Mouse (Mus musculus): ENCODE results near the gene Sugct. TPM values are rescaled to one million over a fixed set of nuclear protein-coding genes. Genes with fewer than 3 reads are reported as not detected.

The Sugct gene
- total and polyA plus RNA-seq, 2 experiments from 2014 or later = 1.3 to 4.4 TPM

DNA sequence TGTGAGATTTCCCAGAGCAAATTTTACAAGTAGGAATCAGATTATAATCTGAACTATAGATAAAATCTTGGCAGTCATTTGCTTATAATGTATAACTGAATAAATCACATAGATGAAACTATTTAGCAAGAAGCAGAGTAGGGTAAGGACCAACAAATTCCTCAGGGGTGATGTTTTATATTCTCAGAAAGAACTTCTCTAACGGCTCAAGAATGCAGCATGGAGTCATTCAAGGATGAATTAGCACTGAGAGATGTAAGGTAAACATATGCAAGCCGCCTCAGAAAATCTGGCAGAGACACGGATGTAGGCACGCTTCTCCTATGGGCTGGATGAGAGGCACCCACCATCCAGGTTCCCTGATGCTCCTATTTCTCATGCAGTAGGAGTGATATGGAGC, 368.5 kb downstream of the Sugct start:
- no peak for ATAC-seq (ENCODE audit: insufficient read depth, low read depth)
- no peak overlapping the region for H3K4me2 ChIP-seq (ENCODE audit: low read depth, low read length)
- no peak overlapping the region for H3K4me3 ChIP-seq (ENCODE audit: low read depth, low read length)
- TF ChIP-seq CTCF (IDR thresholded peaks at IDR 0.05; ENCODE audit: low read depth) (no peak), EP300 (IDR thresholded peaks at IDR 0.05; ENCODE audit: low read depth) (no peak)
- H3K9me3 ChIP-seq (replicated peaks; ENCODE audit: control insufficient read depth, low read length) = no peaks in the 10 kb centered on the region
- no peaks in the 10 kb centered on the region for H3K36me3 ChIP-seq (replicated peaks; ENCODE audit: control insufficient read depth, insufficient read depth, low read length)
- H3K4me1 ChIP-seq (ENCODE audit: control insufficient read depth, insufficient read depth) = no peaks in the 10 kb centered on the region
- 76% methylated on average over 4 of the region's 4 CpGs for WGBS
- no peak overlapping the region for H3K9ac ChIP-seq (replicated peaks; ENCODE audit: low read depth, low read length)
- DNase-seq (ENCODE audit: low spot score) = no peak
- H3K27ac ChIP-seq (ENCODE audit: low read depth) = no peak overlapping the region
- no peaks in the 10 kb centered on the region for H3K27me3 ChIP-seq (ENCODE audit: control insufficient read depth, insufficient read depth, low read length)

DNA sequence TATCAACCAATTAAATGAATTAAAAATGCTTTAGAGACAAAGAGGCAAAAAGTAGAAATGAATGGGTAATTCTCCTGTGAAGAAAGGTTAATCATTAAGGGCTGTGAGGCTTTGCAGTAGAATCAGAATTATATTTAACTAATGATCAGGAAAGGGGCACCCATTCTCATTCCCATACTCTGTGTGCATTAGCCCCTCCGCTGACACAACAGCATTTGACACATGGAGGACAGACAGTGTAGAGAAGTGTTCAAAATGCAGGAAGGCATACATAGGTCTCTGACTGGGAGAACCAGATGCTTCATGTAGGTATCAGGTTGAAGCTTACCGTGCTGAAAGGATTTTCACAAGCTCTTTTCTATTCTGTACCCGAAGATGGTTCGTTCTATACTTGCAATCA, 393.8 kb downstream of the Sugct start:
- Histone ChIP-seq H3K9me3 (replicated peaks; ENCODE audit: control insufficient read depth, low read length) (no peaks in the 10 kb centered on the region), H3K27me3 (ENCODE audit: control insufficient read depth, insufficient read depth, low read length) (no peaks in the 10 kb centered on the region), H3K4me2 (ENCODE audit: low read depth, low read length) (no peak overlapping the region), H3K27ac (ENCODE audit: low read depth) (no peak overlapping the region), H3K9ac (replicated peaks; ENCODE audit: low read depth, low read length) (no peak overlapping the region), H3K36me3 (replicated peaks; ENCODE audit: control insufficient read depth, insufficient read depth, low read length) (no peaks in the 10 kb centered on the region), H3K4me1 (ENCODE audit: control insufficient read depth, insufficient read depth) (peaks cover 3% of the 10 kb centered on the region; the same call in 1 of the 2 replicates), H3K4me3 (ENCODE audit: low read depth, low read length) (no peak overlapping the region)
- WGBS = 79% methylated on average over 4 of the region's 4 CpGs
- no peak for ATAC-seq (ENCODE audit: insufficient read depth, low read depth)
- TF ChIP-seq EP300 (IDR thresholded peaks at IDR 0.05; ENCODE audit: low read depth) (no peak), CTCF (IDR thresholded peaks at IDR 0.05; ENCODE audit: low read depth) (no peak)
- DNase-seq (ENCODE audit: low spot score) = no peak

DNA sequence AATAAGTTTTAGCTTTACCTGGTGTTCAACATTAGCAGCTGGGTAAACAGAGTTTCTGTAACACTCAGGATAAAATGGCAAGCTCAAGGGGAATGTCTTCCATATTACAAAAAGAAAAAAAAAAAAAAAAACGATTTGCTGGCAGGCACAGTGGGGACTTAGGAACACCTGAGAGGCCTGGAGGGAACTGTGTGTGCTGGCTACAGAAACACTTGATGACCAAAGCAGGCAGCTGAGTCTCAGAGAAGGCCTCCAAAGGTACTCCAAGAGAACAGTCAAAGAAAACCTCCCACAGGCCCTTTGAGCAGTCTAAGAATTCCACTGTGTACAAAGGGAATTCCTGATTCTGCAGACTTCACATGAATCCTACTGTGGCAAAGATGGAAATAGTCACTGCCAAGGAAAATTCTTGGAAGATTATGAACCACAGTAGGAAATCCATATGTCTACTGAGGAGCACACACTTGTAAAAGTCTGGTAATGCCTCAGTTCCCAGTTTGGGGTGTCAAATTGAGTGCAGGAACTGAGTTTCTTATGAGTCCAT, 397.8 kb downstream of the Sugct start:
- Histone ChIP-seq H3K4me2 (ENCODE audit: low read depth, low read length) (no peak overlapping the region), H3K36me3 (replicated peaks; ENCODE audit: control insufficient read depth, insufficient read depth, low read length) (no peaks in the 10 kb centered on the region), H3K4me3 (ENCODE audit: low read depth, low read length) (no peak overlapping the region), H3K27me3 (ENCODE audit: control insufficient read depth, insufficient read depth, low read length) (no peaks in the 10 kb centered on the region), H3K27ac (ENCODE audit: low read depth) (no peak overlapping the region), H3K4me1 (ENCODE audit: control insufficient read depth, insufficient read depth) (peaks cover 3% of the 10 kb centered on the region; the same call in 1 of the 2 replicates), H3K9me3 (replicated peaks; ENCODE audit: control insufficient read depth, low read length) (no peaks in the 10 kb centered on the region), H3K9ac (replicated peaks; ENCODE audit: low read depth, low read length) (no peak overlapping the region)
- TF ChIP-seq EP300 (IDR thresholded peaks at IDR 0.05; ENCODE audit: low read depth) = no peak
- no peak for TF ChIP-seq CTCF (IDR thresholded peaks at IDR 0.05; ENCODE audit: low read depth)
- DNase-seq (ENCODE audit: low spot score) = no peak
- 44% methylated on average over 1 of the region's 1 CpGs for WGBS
- ATAC-seq (ENCODE audit: insufficient read depth, low read depth) = no peak

DNA sequence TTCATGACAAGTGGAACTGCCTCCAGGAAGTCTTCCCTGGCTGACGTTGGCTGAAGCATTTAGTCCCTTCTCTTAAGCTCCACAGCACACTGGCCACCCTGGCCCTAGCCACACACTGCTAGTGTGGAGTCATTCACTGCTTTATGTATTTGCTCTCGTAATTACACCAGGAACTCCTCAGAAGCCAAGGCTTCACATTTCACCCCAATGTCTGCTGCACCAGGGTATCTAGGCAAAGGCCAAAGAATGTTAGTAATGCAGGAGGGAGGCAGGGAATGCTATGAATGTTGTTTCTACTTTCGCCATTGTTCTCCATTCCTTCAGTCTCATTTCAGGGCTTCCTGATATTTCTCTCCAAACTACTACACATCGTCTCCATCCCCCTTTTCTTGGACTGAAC, 398.4 kb downstream of the Sugct start:
- Histone ChIP-seq H3K9me3 (replicated peaks; ENCODE audit: control insufficient read depth, low read length) (no peaks in the 10 kb centered on the region), H3K9ac (replicated peaks; ENCODE audit: low read depth, low read length) (no peak overlapping the region), H3K27me3 (ENCODE audit: control insufficient read depth, insufficient read depth, low read length) (no peaks in the 10 kb centered on the region), H3K27ac (ENCODE audit: low read depth) (no peak overlapping the region), H3K4me2 (ENCODE audit: low read depth, low read length) (no peak overlapping the region), H3K4me1 (ENCODE audit: control insufficient read depth, insufficient read depth) (peaks cover 3% of the 10 kb centered on the region; the same call in 1 of the 2 replicates), H3K36me3 (replicated peaks; ENCODE audit: control insufficient read depth, insufficient read depth, low read length) (no peaks in the 10 kb centered on the region), H3K4me3 (ENCODE audit: low read depth, low read length) (no peak overlapping the region)
- DNase-seq (ENCODE audit: low spot score) (no peak), ATAC-seq (ENCODE audit: insufficient read depth, low read depth) (no peak)
- TF ChIP-seq CTCF (IDR thresholded peaks at IDR 0.05; ENCODE audit: low read depth) = no peak
- TF ChIP-seq EP300 (IDR thresholded peaks at IDR 0.05; ENCODE audit: low read depth) = no peak
- WGBS = 32% methylated on average over 4 of the region's 4 CpGs

DNA sequence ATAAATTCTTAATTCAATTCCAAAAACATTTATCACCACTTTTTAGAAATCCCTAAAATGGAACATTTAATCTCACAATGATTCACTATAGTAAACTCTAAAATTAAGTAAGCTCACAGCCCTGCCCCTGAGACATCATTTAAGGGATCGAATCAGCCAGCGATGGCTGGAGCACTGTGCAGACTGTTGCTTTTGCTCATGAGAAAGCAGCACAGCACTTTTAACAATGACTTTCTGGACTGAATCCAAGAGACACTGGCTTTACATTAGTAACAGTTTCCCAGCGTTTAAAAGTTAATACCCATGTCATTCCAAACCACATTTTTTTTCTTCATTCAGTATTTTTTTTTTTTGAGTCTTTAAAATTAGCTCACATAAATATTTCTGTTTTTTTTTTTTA, 398.9 kb downstream of the Sugct start:
- no peak for TF ChIP-seq EP300 (IDR thresholded peaks at IDR 0.05; ENCODE audit: low read depth)
- TF ChIP-seq CTCF (IDR thresholded peaks at IDR 0.05; ENCODE audit: low read depth) = no peak
- H3K4me2 ChIP-seq (ENCODE audit: low read depth, low read length) = no peak overlapping the region
- no peaks in the 10 kb centered on the region for H3K9me3 ChIP-seq (replicated peaks; ENCODE audit: control insufficient read depth, low read length)
- H3K9ac ChIP-seq (replicated peaks; ENCODE audit: low read depth, low read length) = no peak overlapping the region
- no peak for ATAC-seq (ENCODE audit: insufficient read depth, low read depth)
- peaks cover 3% of the 10 kb centered on the region; the same call in 1 of the 2 replicates for H3K4me1 ChIP-seq (ENCODE audit: control insufficient read depth, insufficient read depth)
- H3K36me3 ChIP-seq (replicated peaks; ENCODE audit: control insufficient read depth, insufficient read depth, low read length) = no peaks in the 10 kb centered on the region
- no peak for DNase-seq (ENCODE audit: low spot score)
- 46% methylated on average over 3 of the region's 3 CpGs for WGBS
- H3K4me3 ChIP-seq (ENCODE audit: low read depth, low read length) = no peak overlapping the region
- no peaks in the 10 kb centered on the region for H3K27me3 ChIP-seq (ENCODE audit: control insufficient read depth, insufficient read depth, low read length)
- H3K27ac ChIP-seq (ENCODE audit: low read depth) = no peak overlapping the region

DNA sequence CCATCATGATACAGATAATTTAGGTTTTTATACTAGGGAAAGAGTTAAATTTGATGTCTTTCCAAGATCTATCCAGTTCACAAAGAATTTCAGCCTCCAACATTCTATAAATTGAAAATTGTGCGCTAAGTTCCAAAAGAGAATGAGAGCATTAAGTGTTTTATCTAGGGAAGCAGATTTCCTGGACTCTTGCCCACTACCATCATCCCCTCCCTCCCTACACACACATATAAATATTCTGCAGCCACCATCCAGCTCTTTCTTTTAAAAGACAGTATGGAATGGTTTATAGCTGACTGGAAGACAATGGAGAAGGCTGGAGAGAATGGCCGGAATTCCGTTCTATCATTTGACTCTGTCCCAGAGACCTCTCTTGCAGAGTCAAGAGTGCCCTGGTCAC, 404.3 kb downstream of the Sugct start:
- no peak for ATAC-seq (ENCODE audit: insufficient read depth, low read depth)

More for the DNA sequence above, 404.3 kb downstream of the Sugct start:
- Histone ChIP-seq H3K4me2 (ENCODE audit: low read depth, low read length) (no peak overlapping the region), H3K36me3 (replicated peaks; ENCODE audit: control insufficient read depth, insufficient read depth, low read length) (no peaks in the 10 kb centered on the region), H3K27me3 (ENCODE audit: control insufficient read depth, insufficient read depth, low read length) (no peaks in the 10 kb centered on the region), H3K4me1 (ENCODE audit: control insufficient read depth, insufficient read depth) (peaks cover 10% of the 10 kb centered on the region), H3K4me3 (ENCODE audit: low read depth, low read length) (no peak overlapping the region), H3K9ac (replicated peaks; ENCODE audit: low read depth, low read length) (no peak overlapping the region), H3K9me3 (replicated peaks; ENCODE audit: control insufficient read depth, low read length) (no peaks in the 10 kb centered on the region), H3K27ac (ENCODE audit: low read depth) (no peak overlapping the region)
- 28% methylated on average over 3 of the region's 3 CpGs for WGBS
- DNase-seq (ENCODE audit: low spot score) = no peak
- TF ChIP-seq EP300 (IDR thresholded peaks at IDR 0.05; ENCODE audit: low read depth) (no peak), CTCF (IDR thresholded peaks at IDR 0.05; ENCODE audit: low read depth) (no peak)

Data from heart, postnatal 0 days (tissue).